Mouse (Mus musculus) adipose tissue, adult 10 weeks (tissue): ENCODE measurements around the gene Gm3460. TPM values are rescaled to one million over a fixed set of nuclear protein-coding genes. Genes with fewer than 3 reads are reported as not detected.

ENCODE experiments used
- polyA plus RNA-seq: library from polyadenylated mRNA; stranded (reverse); fragments of 350-450 nt; fragmentation: Illumina TruSeq; extraction: RNeasy Lipid Tissue Mini Kit (QIAGEN cat#74804); gene quantifications from one replicate; pipeline ENCODE4 v1.2.3, GENCODE M21; 2014; ENCODE audit warnings: low read depth, low replicate concordance

Gene Gm3460
- not detected for polyA plus RNA-seq

DNA sequence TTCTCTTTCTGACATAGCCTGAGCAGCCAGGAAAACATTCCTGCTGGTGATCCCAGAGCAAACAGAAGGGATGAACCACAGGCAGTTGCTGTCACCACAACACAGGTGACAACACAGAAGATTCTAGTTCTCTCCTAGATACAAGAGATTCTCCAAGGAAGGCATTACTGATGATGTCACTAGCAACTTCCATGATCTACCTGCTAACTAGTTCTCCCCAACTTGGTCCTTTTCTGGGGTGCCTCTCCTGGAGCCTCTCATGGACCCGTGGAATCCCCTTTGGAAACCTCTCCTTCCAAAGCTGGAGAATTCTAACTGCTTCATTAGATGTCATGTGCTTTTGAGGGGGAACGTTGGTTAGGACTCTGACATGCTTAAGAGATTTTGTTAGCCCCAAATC lies at the start of gene Gm3460:
Gene Gm3460, minus strand, starts transcription at position 101 of the 400 bp plus-strand sequence.

DNA sequence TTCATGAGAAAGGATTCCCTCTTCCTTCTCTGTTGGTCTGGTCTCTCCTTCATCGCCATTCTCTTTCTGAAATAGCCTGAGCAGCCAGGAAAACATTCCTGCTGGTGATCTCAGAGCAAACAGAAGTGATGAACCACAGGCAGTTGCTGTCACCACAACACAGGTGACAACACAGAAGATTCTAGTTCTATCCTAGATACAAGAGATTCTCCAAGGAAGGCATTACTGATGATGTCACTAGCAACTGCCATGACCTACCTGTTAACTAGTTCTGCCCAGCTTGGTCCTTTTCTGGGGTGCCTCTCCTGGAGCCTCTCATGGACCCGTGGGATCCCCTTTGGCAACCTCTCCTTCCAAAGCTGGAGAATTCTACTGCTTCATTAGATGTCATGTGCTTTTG lies 31.7 kb downstream of the Gm3460 start, which contains the start of gene Gm3629:
Gene Gm3629, minus strand, starts transcription at position 101 of the 400 bp plus-strand sequence.

Other genes starting within 250 kb of the Gm3460 start
- gene Gm16440, start 232.1 kb downstream of the Gm3460 start, polyA plus RNA-seq, result not detected
- gene Gm3591, start 209.9 kb downstream of the Gm3460 start, polyA plus RNA-seq, result 0.21 TPM
- gene Gm3594, start 177.8 kb downstream of the Gm3460 start, polyA plus RNA-seq, result not detected
- gene Gm8356, start 85.1 kb downstream of the Gm3460 start, polyA plus RNA-seq, result not detected
- gene Gm3629, start 31.8 kb downstream of the Gm3460 start, polyA plus RNA-seq, result not detected
- gene Gm10251, start 61.8 kb upstream of the Gm3460 start, polyA plus RNA-seq, result not detected
- gene Gm8050, start 97.8 kb upstream of the Gm3460 start, polyA plus RNA-seq, result not detected
- 0.89 TPM for gene Gm3636, start 119.9 kb upstream of the Gm3460 start, polyA plus RNA-seq
- gene Gm8362, start 152.0 kb upstream of the Gm3460 start, polyA plus RNA-seq, result 0.35 TPM
- not detected for gene Gm3642, start 217.9 kb upstream of the Gm3460 start, polyA plus RNA-seq